Mouse (Mus musculus) spleen, adult 2 months (tissue): Measurements from ENCODE around the gene Clec3b.

Experiments
- CTCF ChIP-seq: fragments of 200-500 bp; IDR thresholded peaks from 2 replicates; pipeline ENCODE4 v1.5.1; 2011; ENCODE audit warnings: mild to moderate bottlenecking, inconsistent platforms; ENCODE audit not compliant: insufficient read depth, insufficient read length, insufficient replicate concordance; ENCODE audit errors: extremely low read depth
- POLR2A ChIP-seq: fragments of 200-500 bp; IDR thresholded peaks from 2 replicates; pipeline ENCODE4 v1.6.1; 2011; ENCODE audit warnings: low read depth, low read length, inconsistent platforms

- TF ChIP-seq POLR2A (no peak), CTCF (no peak)
Observed at GRCm38 (mm10) chr9:123111751-123112221, 39.0 kb upstream of the Clec3b start.
